Mouse (Mus musculus) adrenal gland, postnatal 25 days (tissue): ENCODE measurements around the gene Gpc3. TPM values are rescaled to one million over a fixed set of nuclear protein-coding genes. Genes with fewer than 3 reads are reported as not detected.
A peak's percentile ranks its signal among the peaks of the same experiment; 100 is the strongest.

ENCODE experiments used
- DNase-seq: peaks from one replicate; pipeline ENCODE4 v3.0.0; 2021; ENCODE audit warnings: mixed read lengths
- total RNA-seq: library from RNA; stranded (reverse); gene quantifications from 2 replicates; pipeline ENCODE4 v1.2.3, GENCODE M21; 2021

Gene Gpc3
- total RNA-seq, 1 experiment from 2014 or later = 21.9 TPM

GRCm38 (mm10) chrX:52558526-52558925 lies 55.2 kb downstream of the Gpc3 start:
- no peak for DNase-seq

- DNase-seq = no peak
Observed at GRCm38 (mm10) chrX:52557489-52557888, 56.3 kb downstream of the Gpc3 start.

DNA sequence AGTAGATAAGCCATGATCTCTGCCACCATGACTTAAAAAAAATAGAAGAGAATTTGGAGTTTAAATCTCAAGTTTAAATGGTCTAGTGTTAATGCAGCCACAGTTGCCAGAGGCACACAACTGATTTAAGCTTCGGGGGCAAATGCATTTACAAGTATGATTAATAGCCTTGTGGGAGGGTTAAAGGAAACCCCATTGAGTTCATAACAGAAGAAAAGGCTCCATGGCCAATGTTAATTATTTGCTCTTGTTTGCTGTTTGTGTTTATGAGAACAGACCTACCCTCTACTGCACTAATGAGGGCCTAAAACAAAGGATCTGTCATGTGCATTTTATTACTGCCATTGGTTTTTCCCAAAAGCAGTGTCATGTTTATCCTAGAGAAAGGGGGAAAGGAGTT lies 62.5 kb downstream of the Gpc3 start:
- no peak for DNase-seq

- no peak for DNase-seq
Observed at GRCm38 (mm10) chrX:52544623-52545022, 69.1 kb downstream of the Gpc3 start.

DNA sequence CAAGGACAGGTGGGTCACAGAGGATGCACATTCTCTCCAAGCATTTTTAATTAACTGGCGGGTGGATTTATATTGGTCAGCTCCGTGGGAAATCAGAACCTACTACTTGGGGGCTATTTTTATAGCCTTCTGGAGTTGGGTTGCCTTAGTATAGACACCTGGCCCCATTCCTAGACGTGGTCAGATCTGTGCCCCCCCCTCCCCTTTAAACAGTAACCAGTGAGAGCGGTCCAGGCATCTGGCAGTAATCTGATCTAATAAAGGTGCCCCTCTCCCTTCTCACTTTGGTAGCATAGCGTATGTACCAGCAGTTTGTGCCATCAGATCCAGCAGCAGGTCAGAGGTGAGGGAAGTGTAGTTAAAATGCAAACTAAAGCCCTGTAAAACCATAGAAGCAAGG lies 76.5 kb downstream of the Gpc3 start:
- DNase-seq = no peak

- DNase-seq = no peak
Observed at GRCm38 (mm10) chrX:52533766-52534165, 80.0 kb downstream of the Gpc3 start.

- no peak for DNase-seq
Observed at GRCm38 (mm10) chrX:52533098-52533497, 80.7 kb downstream of the Gpc3 start.

- no peak for DNase-seq
Observed at GRCm38 (mm10) chrX:52532124-52532523, 81.6 kb downstream of the Gpc3 start.

DNA sequence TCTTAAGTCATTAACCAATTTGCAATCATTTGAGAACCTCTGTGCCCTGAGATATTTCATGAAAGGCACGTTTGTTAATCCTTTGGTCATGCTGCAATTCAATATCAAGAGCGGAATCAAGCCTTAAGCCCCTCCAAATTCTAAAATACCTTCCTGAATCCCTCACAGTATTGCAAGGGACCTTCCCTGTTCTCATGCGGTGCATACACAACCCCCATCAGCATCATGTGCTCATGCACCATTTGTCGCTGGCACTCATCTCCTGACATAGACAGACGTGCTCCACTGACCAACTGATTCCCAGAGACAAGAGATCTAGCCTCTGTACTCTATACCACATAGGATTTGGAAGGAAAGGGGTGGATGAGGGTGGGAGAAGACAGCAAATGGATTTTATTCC lies 87.7 kb downstream of the Gpc3 start:
- DNase-seq = no peak

- DNase-seq = no peak
Observed at GRCm38 (mm10) chrX:52525132-52525531, 88.6 kb downstream of the Gpc3 start.

GRCm38 (mm10) chrX:52514553-52514952 lies 99.2 kb downstream of the Gpc3 start:
- no peak for DNase-seq

DNA sequence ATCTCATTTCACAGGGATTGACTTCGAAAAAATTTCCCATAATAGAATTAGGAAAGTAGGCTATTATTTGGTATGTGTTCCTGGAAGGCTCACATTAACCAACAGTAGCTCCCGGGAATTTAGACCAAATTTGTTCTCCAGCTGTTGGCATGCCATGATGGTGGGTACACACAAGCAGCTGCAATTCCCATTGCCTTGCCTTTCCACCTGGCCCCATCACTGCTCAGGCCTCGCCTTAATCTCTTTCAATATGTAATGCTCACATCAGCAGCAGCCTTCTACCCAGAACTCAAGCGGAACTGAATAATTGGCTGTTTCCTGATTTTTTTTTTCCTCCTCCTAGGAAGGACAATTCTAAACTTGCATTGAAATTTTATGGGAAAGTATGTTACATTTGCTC lies 102.6 kb downstream of the Gpc3 start:
- DNase-seq = no peak

DNA sequence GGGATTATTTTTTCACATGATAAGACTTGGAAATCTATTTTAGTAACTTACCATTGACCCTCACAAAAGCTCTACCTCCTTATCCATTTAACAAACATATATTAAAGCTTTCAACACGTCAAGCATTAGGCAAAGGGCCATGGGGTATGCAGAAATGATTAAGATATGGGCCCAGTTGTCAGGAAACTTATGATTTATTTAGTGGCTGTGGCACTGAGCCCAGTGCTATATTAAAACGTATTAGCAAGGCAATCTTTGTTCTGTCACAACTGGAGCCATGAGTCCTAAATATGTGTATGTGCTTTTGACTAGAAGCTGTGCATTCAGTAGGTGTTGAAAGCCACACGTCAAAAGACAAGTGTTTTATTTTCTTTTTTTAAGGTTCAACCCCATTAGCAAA lies 109.9 kb downstream of the Gpc3 start:
- DNase-seq = no peak

GRCm38 (mm10) chrX:52489461-52489860 lies 124.3 kb downstream of the Gpc3 start:
- DNase-seq = no peak

DNA sequence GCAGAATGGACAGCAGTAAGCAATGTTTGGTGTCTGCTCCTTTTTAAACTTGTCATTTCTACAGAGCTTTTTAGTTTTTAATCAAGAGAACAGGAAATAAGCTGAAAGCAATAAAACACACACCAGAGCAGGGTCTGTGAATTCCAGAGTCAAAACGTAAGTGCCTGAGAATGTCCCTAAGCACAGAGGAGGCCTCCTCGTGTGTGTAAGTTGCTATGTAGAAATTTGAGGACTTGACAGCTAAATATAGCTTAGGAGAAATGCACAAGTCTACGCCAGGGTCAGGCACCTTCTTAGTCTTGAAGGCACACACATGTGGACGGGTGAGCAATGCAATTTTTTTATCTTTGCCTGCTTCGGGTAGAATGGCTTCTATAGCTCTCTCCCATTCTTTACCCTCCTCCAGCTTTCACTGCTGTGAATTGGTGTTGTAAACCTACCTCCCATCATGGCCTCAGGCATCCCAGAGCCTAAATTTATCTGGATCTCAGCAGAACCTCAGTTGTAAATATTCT lies 158.6 kb downstream of the Gpc3 start:
- DNase-seq = no peak

GRCm38 (mm10) chrX:52453445-52454182 lies 160.1 kb downstream of the Gpc3 start:
- peak; percentile 49 for DNase-seq

- DNase-seq = no peak
Observed at GRCm38 (mm10) chrX:52449177-52449576, 164.6 kb downstream of the Gpc3 start.

- no peak for DNase-seq
Observed at GRCm38 (mm10) chrX:52448496-52448895, 165.3 kb downstream of the Gpc3 start.

GRCm38 (mm10) chrX:52446530-52446929 lies 167.2 kb downstream of the Gpc3 start:
- no peak for DNase-seq

GRCm38 (mm10) chrX:52444977-52445376 lies 168.8 kb downstream of the Gpc3 start:
- DNase-seq = no peak

DNA sequence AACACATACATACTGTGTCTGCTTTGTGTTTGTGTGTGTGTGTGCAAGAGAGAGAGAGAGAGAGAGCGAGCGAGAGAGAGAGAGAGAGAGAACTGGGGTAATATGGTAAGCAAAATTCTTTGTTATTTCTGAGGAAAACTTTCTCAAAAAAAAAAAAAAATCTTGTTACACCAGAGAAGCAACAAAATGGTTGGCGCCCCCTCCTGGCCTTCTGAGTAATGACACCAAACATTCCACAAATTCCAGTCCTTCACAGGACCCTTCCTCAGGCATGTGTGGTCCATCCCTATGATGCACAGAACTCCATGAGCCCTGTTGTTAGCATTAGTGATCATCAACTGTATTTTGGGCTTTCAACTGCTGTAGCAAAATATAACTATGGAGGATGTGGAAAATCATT lies 172.0 kb downstream of the Gpc3 start:
- peak; percentile 2 for DNase-seq

DNA sequence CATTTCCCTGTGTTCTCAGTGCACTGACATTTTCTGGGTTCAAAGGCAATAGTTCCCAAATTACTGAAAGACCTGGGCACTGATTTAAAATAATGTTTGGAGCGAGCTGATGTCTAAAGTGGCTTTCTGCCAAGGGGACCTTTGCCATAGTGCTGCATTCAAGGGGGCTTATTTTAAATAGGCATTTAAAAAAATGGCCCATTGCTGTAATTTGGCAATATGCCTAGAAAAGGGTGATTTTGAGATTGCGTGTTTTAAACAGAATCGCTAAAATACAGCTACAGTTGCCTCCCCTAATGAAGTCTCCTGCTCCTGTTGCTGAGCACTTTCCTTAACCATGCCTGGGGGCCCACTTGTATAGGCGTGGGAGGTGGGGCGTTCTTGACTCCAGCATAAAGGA lies 174.3 kb downstream of the Gpc3 start:
- DNase-seq = no peak

DNA sequence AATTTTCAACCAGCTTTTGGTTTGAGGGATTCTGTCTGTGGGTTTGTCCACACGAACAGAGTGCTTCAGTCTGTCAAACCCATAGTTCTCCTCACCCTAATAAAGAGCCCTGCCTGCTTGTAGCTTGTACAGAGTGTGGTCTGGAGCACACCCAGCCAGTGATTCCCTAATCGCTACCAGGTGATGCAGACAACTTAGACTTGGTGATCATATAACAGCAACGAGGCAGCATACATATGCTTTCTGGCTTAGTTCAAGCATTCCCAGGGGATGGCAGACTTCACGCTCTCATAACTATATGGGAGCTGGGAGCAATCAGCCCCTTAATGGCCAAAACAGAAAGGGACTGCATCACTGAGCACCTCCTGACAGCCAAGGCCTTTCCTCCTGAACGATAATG lies 188.1 kb downstream of the Gpc3 start:
- DNase-seq = no peak

DNA sequence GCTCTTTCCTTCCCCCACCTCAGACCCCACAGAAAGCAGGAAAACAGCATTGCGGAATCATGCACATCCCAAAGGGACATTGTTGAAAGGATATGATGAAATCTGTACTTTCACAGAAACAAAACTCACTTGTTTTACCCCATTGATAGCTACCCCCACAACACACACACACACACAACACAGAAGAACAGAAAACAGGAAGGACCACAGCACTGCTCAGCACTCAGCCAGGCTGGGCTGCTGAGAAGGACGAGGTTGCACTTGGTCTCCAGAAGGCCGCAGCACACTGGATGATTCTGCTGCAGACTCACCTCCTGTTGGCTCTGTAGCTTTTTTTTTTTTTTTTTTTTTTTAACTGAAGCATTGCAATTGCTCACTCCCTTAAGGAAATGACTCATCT lies 193.9 kb downstream of the Gpc3 start:
- no peak for DNase-seq

DNA sequence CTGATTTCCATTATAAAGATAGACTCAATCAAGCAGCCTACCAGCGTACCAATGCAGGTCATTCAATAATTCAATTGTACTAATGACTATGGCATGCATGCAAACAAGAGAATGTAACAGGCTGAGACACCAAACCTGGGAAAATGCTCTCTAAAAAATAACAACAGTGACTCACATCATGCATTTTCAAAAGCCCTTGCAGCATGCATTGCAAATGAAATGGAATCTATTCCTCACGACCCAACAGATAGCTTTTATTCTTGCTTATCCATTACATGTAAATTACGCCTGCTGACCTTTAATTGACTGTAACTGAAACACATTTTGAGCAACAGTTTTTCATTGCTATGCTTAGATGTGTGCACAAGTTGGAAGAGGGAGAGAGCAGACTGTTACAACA lies 200.8 kb downstream of the Gpc3 start:
- DNase-seq = no peak
